Mouse (Mus musculus): ENCODE measurements around the gene Pla1a. TPM values are rescaled to one million over a fixed set of nuclear protein-coding genes. Genes with fewer than 3 reads are reported as not detected.
A peak's percentile ranks its signal among the peaks of the same experiment; 100 is the strongest.

Pla1a gene
- polyA plus RNA-seq, 1 experiment from 2014 or later: 0.37 TPM

- peak overlapping the region; percentile 13; the same call in 1 of the 2 replicates for H3K4me3 ChIP-seq
Measured at GRCm38 (mm10) chr16:38350361-38350855, 82.5 kb downstream of the Pla1a start.

GRCm38 (mm10) chr16:38349881-38350280 is 83.1 kb downstream of the Pla1a start:
- Histone ChIP-seq H3K27me3 (replicated peaks) (no peaks in the 10 kb centered on the region), H3K36me3 (peaks cover 44% of the 10 kb centered on the region), H3K9me3 (no peaks in the 10 kb centered on the region), H3K4me3 (0 out of 2 replicates have a peak overlapping the region, but pooled peaks have one; percentile 13), H3K4me1 (peaks cover 82% of the 10 kb centered on the region), H3K4me2 (peak overlapping the region; percentile 44; the same call in 1 of the 2 replicates), H3K9ac (0 out of 2 replicates have a peak overlapping the region, but pooled peaks have one; percentile 40), H3K27ac (replicated peaks) (peak overlapping the region; percentile 89)
- WGBS: 88% methylated on average over 2 of the region's 2 CpGs
- ATAC-seq (ENCODE audit: extremely low read depth, insufficient number of reproducible peaks, low FRiP score, low TSS enrichment): no peak

More at GRCm38 (mm10) chr16:38350361-38350855, 82.5 kb downstream of the Pla1a start:
- peak; percentile 61; the same call in 1 of the 2 replicates for ATAC-seq (ENCODE audit: extremely low read depth, insufficient number of reproducible peaks, low FRiP score, low TSS enrichment)
- Histone ChIP-seq H3K4me1 (peaks cover 77% of the 10 kb centered on the region), H3K4me2 (peak overlapping the region; percentile 44), H3K27ac (replicated peaks) (peak overlapping the region; percentile 89), H3K27me3 (replicated peaks) (no peaks in the 10 kb centered on the region), H3K36me3 (peaks cover 44% of the 10 kb centered on the region), H3K9me3 (no peaks in the 10 kb centered on the region), H3K9ac (peak overlapping the region; percentile 67; the same call in 1 of the 2 replicates)
- 12% methylated on average over 7 of the region's 7 CpGs for WGBS

DNA sequence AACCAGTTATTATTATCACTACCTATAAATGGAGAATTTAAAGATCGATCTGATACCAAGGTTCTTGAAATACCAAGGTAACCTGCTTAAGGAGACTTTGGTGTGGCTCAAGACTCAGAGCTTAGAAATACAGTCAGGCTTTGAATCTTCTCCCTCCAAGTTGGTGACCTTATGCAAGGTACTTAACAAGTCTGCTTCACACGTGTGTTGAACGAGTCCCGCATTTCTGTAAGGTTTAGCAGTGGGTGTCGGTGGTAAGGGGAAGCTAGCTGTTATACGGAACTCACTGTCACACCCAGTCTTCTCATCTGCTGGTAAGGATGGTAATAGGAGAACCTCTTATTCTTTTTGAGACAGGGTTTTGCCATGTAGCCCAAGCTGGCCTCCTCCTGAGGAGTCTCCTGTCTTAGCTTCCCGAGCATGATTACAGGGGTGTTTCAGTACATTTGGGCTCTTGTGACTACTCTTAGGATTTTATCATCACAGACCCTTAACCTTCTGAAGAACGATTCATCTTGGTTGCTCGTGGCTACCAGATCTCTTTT is 84.7 kb downstream of the Pla1a start:
- WGBS: 62% methylated on average over 9 of the region's 9 CpGs
- no peaks in the 10 kb centered on the region for H3K27me3 ChIP-seq (replicated peaks)
- peak overlapping the region; percentile 34 for H3K9ac ChIP-seq
- no peak for ATAC-seq (ENCODE audit: extremely low read depth, insufficient number of reproducible peaks, low FRiP score, low TSS enrichment)
- no peak overlapping the region for H3K27ac ChIP-seq (replicated peaks)
- H3K4me1 ChIP-seq: peaks cover 72% of the 10 kb centered on the region
- H3K36me3 ChIP-seq: peaks cover 35% of the 10 kb centered on the region
- peak overlapping the region; percentile 84 for H3K4me3 ChIP-seq
- H3K9me3 ChIP-seq: no peaks in the 10 kb centered on the region
- H3K4me2 ChIP-seq: peak overlapping the region; percentile 80

- Histone ChIP-seq H3K4me1 (peaks cover 69% of the 10 kb centered on the region), H3K36me3 (peaks cover 35% of the 10 kb centered on the region), H3K27ac (replicated peaks) (peak overlapping the region; percentile 95), H3K4me2 (peak overlapping the region; percentile 80), H3K9me3 (no peaks in the 10 kb centered on the region), H3K9ac (peak overlapping the region; percentile 96), H3K4me3 (peak overlapping the region; percentile 84), H3K27me3 (replicated peaks) (no peaks in the 10 kb centered on the region)
- 49% methylated on average over 6 of the region's 6 CpGs for WGBS
- ATAC-seq (ENCODE audit: extremely low read depth, insufficient number of reproducible peaks, low FRiP score, low TSS enrichment): no peak
Measured at GRCm38 (mm10) chr16:38347588-38347987, 85.4 kb downstream of the Pla1a start.

GRCm38 (mm10) chr16:38346529-38347325 is 86.2 kb downstream of the Pla1a start, which contains the start of the genes Cox17 and Gm21987:
Gene Cox17, plus strand, starts transcription at chr16:38346991.
Gene Gm21987, plus strand, starts transcription at chr16:38347040.
- Histone ChIP-seq H3K27ac (replicated peaks) (peak within 1 kb of the TSS; percentile 95), H3K9ac (peak within 1 kb of the TSS; percentile 96), H3K4me2 (peak within 1 kb of the TSS; percentile 80), H3K9me3 (no peaks in the 10 kb centered on the region), H3K4me3 (peak within 1 kb of the TSS; percentile 84), H3K27me3 (replicated peaks) (no peaks in the 10 kb centered on the region), H3K36me3 (peaks cover 29% of the 10 kb centered on the region), H3K4me1 (peaks cover 65% of the 10 kb centered on the region)
- peak; percentile 79 for ATAC-seq (ENCODE audit: extremely low read depth, insufficient number of reproducible peaks, low FRiP score, low TSS enrichment)
- 2% methylated on average over 35 of the region's 35 CpGs for whole genome bisulfite sequencing

Other genes starting within 250 kb of the Pla1a start
- 0.13 TPM in 1 of 2 replicates, not detected in the other for gene Nr1i2, start 138.3 kb downstream of the Pla1a start, polyA plus RNA-seq (2015; fragmentation: Nextera tagmentation; extraction: Ambion mirVana)
- gene Maats1, start 91.0 kb downstream of the Pla1a start, polyA plus RNA-seq (2015; fragmentation: Nextera tagmentation; extraction: Ambion mirVana): 0.16 TPM in 1 of 2 replicates, not detected in the other
- 237 and 277 TPM in 2 replicates for gene Cox17, start 86.2 kb downstream of the Pla1a start, polyA plus RNA-seq (2015; fragmentation: Nextera tagmentation; extraction: Ambion mirVana)
- gene Gm21987, start 86.1 kb downstream of the Pla1a start, polyA plus RNA-seq (2015; fragmentation: Nextera tagmentation; extraction: Ambion mirVana): 5.1 and 5.7 TPM in 2 replicates
- gene Popdc2, start 70.9 kb downstream of the Pla1a start, polyA plus RNA-seq (2015; fragmentation: Nextera tagmentation; extraction: Ambion mirVana): 298 and 317 TPM in 2 replicates
- 92.3 and 102 TPM in 2 replicates for gene Adprh, start 19.6 kb upstream of the Pla1a start, polyA plus RNA-seq (2015; fragmentation: Nextera tagmentation; extraction: Ambion mirVana)
- gene Cd80, start 22.4 kb upstream of the Pla1a start, polyA plus RNA-seq (2015; fragmentation: Nextera tagmentation; extraction: Ambion mirVana): 0.53 and 0.55 TPM in 2 replicates
- gene Timmdc1, start 89.5 kb upstream of the Pla1a start, polyA plus RNA-seq (2015; fragmentation: Nextera tagmentation; extraction: Ambion mirVana): 29.7 and 35.3 TPM in 2 replicates
- gene Poglut1, start 117.1 kb upstream of the Pla1a start, polyA plus RNA-seq (2015; fragmentation: Nextera tagmentation; extraction: Ambion mirVana): 33.5 and 34.7 TPM in 2 replicates
- gene Tmem39a, start 125.6 kb upstream of the Pla1a start, polyA plus RNA-seq (2015; fragmentation: Nextera tagmentation; extraction: Ambion mirVana): 62.0 and 62.8 TPM in 2 replicates

All from heart, embryonic 13.5 days (tissue).